Comparison of ENCODE assay signal across 8 mouse cellular contexts in the genomic region with DNA sequence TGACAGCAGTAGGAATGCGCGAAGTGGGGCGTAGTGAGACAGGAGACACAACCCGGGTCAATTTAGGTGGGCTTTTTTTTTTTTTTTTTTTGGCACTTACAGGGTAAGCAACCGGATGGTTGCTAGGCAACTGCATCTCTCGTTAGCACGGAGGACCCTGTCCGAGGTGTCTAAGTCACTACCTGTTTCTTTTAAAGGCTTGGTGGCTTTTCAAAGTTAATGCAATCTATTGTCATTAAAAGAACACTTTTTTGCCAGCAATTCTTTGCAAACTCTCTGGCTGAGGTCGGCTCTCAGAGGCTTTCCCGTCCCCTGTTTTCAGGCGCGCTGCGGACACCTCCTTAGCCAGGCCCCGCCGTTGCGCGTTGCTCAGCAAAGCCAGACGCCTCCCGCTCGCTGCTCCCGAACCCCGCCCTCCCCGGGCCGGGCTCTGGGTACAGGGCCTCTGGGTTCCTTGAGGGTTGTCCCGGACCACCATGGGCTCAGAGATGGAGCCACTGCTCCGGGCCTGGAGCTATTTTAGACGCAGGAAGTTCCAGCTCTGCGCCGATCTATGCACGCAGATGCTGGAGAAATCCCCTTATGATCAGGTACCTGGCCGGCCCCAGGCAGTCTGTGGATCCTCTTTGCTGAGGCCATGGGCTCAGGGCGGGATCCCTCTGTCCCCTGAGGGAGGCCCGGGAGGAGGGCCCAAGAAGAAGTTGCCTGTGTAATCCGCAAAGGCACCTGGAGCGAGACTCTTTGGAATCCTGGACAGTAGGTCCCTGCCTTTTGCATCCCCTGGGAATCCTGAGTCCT. TPM values are rescaled to one million over a fixed set of nuclear protein-coding genes. Genes with fewer than 3 reads are reported as not detected.
DNase-seq lines count a peak whose midpoint lies in the region; ATAC-seq lines count a peak whose summit lies in the region.

A gene (plus strand): TSS at position 381 of the 798 bp plus-strand sequence.

- no peaks in the 10 kb centered on the region for H3K27me3 ChIP-seq in forebrain, embryonic 11.5 days (ENCODE audit: control insufficient read depth, insufficient read depth, low read length)
- no peaks in the 10 kb centered on the region for H3K27me3 ChIP-seq in heart, embryonic 15.5 days
- H3K27me3 ChIP-seq in liver, embryonic 12.5 days (replicated peaks) = peaks cover 15% of the 10 kb centered on the region
- no peaks in the 10 kb centered on the region for H3K27me3 ChIP-seq in stomach, embryonic 14.5 days (ENCODE audit: control insufficient read depth, insufficient read depth, low read length)

- H3K4me3 ChIP-seq in forebrain, embryonic 11.5 days (ENCODE audit: low read depth, low read length) = peak within 1 kb of the TSS; percentile 49
- H3K4me3 ChIP-seq in heart, embryonic 15.5 days = peak within 1 kb of the TSS; percentile 80
- H3K4me3 ChIP-seq in liver, embryonic 12.5 days = peak within 1 kb of the TSS; percentile 61
- peak within 1 kb of the TSS; percentile 57 for H3K4me3 ChIP-seq in stomach, embryonic 14.5 days (ENCODE audit: low read depth, low read length)

- peak; percentile 97 for ATAC-seq in forebrain, embryonic 11.5 days (replicated peaks; ENCODE audit: low FRiP score)
- peak; percentile 96 for ATAC-seq in heart, embryonic 15.5 days (replicated peaks; ENCODE audit: insufficient number of reproducible peaks, insufficient read depth, low FRiP score, low read depth)
- ATAC-seq in liver, embryonic 12.5 days = peak; percentile 96
- peak; percentile 95 for ATAC-seq in stomach, embryonic 14.5 days (ENCODE audit: insufficient number of reproducible peaks, insufficient read depth, low FRiP score, low read depth)

- H3K4me2 ChIP-seq in forebrain, embryonic 11.5 days (ENCODE audit: low read depth, low read length, severe bottlenecking) = peak within 1 kb of the TSS; percentile 52
- H3K4me2 ChIP-seq in heart, embryonic 15.5 days = peak within 1 kb of the TSS; percentile 79
- peak within 1 kb of the TSS; percentile 72 for H3K4me2 ChIP-seq in liver, embryonic 12.5 days
- peak within 1 kb of the TSS; percentile 79 for H3K4me2 ChIP-seq in stomach, embryonic 14.5 days (replicated peaks; ENCODE audit: low read depth, low read length)

- no peaks in the 10 kb centered on the region for H3K9me3 ChIP-seq in forebrain, embryonic 11.5 days (ENCODE audit: control insufficient read depth, low read length)
- H3K9me3 ChIP-seq in heart, embryonic 15.5 days (replicated peaks) = no peaks in the 10 kb centered on the region
- H3K9me3 ChIP-seq in liver, embryonic 12.5 days (replicated peaks) = no peaks in the 10 kb centered on the region
- no peaks in the 10 kb centered on the region for H3K9me3 ChIP-seq in stomach, embryonic 14.5 days (ENCODE audit: control insufficient read depth, low read depth, low read length)

- no peaks in the 10 kb centered on the region for H3K36me3 ChIP-seq in forebrain, embryonic 11.5 days (ENCODE audit: control insufficient read depth, insufficient read depth, low read length)
- H3K36me3 ChIP-seq in heart, embryonic 15.5 days = no peaks in the 10 kb centered on the region
- no peaks in the 10 kb centered on the region for H3K36me3 ChIP-seq in liver, embryonic 12.5 days
- no peaks in the 10 kb centered on the region for H3K36me3 ChIP-seq in stomach, embryonic 14.5 days (ENCODE audit: control insufficient read depth, insufficient read depth, low read length)

- peak; percentile 61 to 74 for DNase-seq in CD8-positive naive resting alpha-beta T cell, adult 2 months (ENCODE audit: low read depth in 2 of 2, low spot score in 2 of 2)
- peak; percentile 59 for DNase-seq in c-Kit-positive CD71-positive TER-119-positive erythroid progenitor cells, embryonic 14.5 days (ENCODE audit: low spot score)
- peak; percentile 94 for DNase-seq in forebrain, embryonic 11.5 days (ENCODE audit: low spot score)
- peak; percentile 91 for DNase-seq in kidney, postnatal 14 days
- DNase-seq in natural killer cell, adult 2 months (ENCODE audit: low spot score in 2 of 2) = peak; percentile 75 to 78

- under 1% methylated on average over 35 of the region's 35 CpGs for WGBS in forebrain, embryonic 11.5 days
- WGBS in heart, embryonic 15.5 days = 0% methylated on average over 35 of the region's 35 CpGs
- 2% methylated on average over 35 of the region's 35 CpGs for WGBS in liver, embryonic 12.5 days (ENCODE audit: insufficient replicate concordance)
- WGBS in stomach, embryonic 14.5 days = under 1% methylated on average over 35 of the region's 35 CpGs

- peak within 1 kb of the TSS; percentile 68 for H3K27ac ChIP-seq in forebrain, embryonic 11.5 days (ENCODE audit: low read depth, low read length)
- peak within 1 kb of the TSS; percentile 60 for H3K27ac ChIP-seq in heart, embryonic 15.5 days
- H3K27ac ChIP-seq in liver, embryonic 12.5 days = peak within 1 kb of the TSS; percentile 31; the same call in 1 of the 2 replicates
- peak within 1 kb of the TSS; percentile 64 for H3K27ac ChIP-seq in stomach, embryonic 14.5 days (ENCODE audit: low read length)

- H3K4me1 ChIP-seq in forebrain, embryonic 11.5 days (replicated peaks; ENCODE audit: control insufficient read depth, insufficient read depth, low read length) = no peaks in the 10 kb centered on the region
- peaks cover 4% of the 10 kb centered on the region; the same call in 1 of the 2 replicates for H3K4me1 ChIP-seq in heart, embryonic 15.5 days (replicated peaks)
- 0 out of 2 replicates have a peak, but pooled peaks cover 5% of the 10 kb centered on the region for H3K4me1 ChIP-seq in liver, embryonic 12.5 days
- 0 out of 2 replicates have a peak, but pooled peaks cover 4% of the 10 kb centered on the region for H3K4me1 ChIP-seq in stomach, embryonic 14.5 days (ENCODE audit: control insufficient read depth, insufficient read depth, low read length)

- peak within 1 kb of the TSS; percentile 79 for H3K9ac ChIP-seq in forebrain, embryonic 11.5 days (ENCODE audit: low read length)
- peak within 1 kb of the TSS; percentile 68 for H3K9ac ChIP-seq in heart, embryonic 15.5 days
- H3K9ac ChIP-seq in liver, embryonic 12.5 days = peak within 1 kb of the TSS; percentile 68
- peak within 1 kb of the TSS; percentile 66 for H3K9ac ChIP-seq in stomach, embryonic 14.5 days (replicated peaks; ENCODE audit: low read depth, low read length)

RNA-seq across cellular contexts. Expression of the gene that starts here (rescaled TPM):
- polyA plus RNA-seq in forebrain, embryonic 11.5 days (2014; fragmentation: Nextera tagmentation; extraction: Ambion mirVana) = 47.7 and 48.3 TPM in 2 replicates
- 14.3 and 17.7 TPM in 2 replicates for polyA plus RNA-seq in heart, embryonic 15.5 days (2015; fragmentation: Nextera tagmentation; extraction: Ambion mirVana)
- polyA plus RNA-seq in liver, embryonic 12.5 days (2016; fragmentation: Nextera tagmentation; extraction: Ambion mirVana) = 4.6 TPM in 2 replicates
- polyA plus RNA-seq in stomach, embryonic 14.5 days (2014; fragmentation: Nextera tagmentation; extraction: Ambion mirVana) = 33.2 and 34.3 TPM in 2 replicates

Comparison
In these comparisons a context has a peak if more than half of its experiments do, and no peak if none do; other contexts are left out.
1. Peak in every context shown above with its lines: DNase-seq, ATAC-seq, H3K4me3 ChIP-seq and H3K27ac ChIP-seq.